Mouse (Mus musculus): ENCODE measurements at regions not wholly inside any gene's neighbourhood (a gene's known extent, or its start where the extent isn't known, plus 50 kb on each side); places are given as distances from the start of the nearest gene placed in this dataset.
A peak's percentile ranks its signal among the peaks of the same experiment; 100 is the strongest.
"Not testable (repeated sequence)": the region's sequence is repeated elsewhere in the genome, so short reads cannot be mapped to it uniquely, and the experiment has no call there.

GRCm38 (mm10) chr7:63998995-63999960 lies 60.6 kb upstream of the Klf13 start:
- peak overlapping the region; percentile 34; the same call in 1 of the 2 replicates for H3K9ac ChIP-seq (ENCODE audit: low read length)
- no peak overlapping the region for H3K4me2 ChIP-seq (ENCODE audit: low read depth, low read length)
- H3K4me3 ChIP-seq (ENCODE audit: low read length) = no peak overlapping the region
- peak overlapping the region; percentile 51 for H3K27ac ChIP-seq (ENCODE audit: low read length)
- H3K36me3 ChIP-seq (ENCODE audit: control insufficient read depth, insufficient read depth) = no peaks in the 10 kb centered on the region
- no peaks in the 10 kb centered on the region for H3K27me3 ChIP-seq (ENCODE audit: control insufficient read depth, insufficient read depth, low read length)
- 65% methylated on average over 6 of the region's 6 CpGs for WGBS
- H3K4me1 ChIP-seq (ENCODE audit: control insufficient read depth, insufficient read depth, low read length) = 0 out of 2 replicates have a peak, but pooled peaks cover 2% of the 10 kb centered on the region
- no peaks in the 10 kb centered on the region for H3K9me3 ChIP-seq (replicated peaks; ENCODE audit: control insufficient read depth, low read length)
- ATAC-seq (replicated peaks; ENCODE audit: extremely low read depth, insufficient read depth, low FRiP score) = peak; percentile 49

DNA sequence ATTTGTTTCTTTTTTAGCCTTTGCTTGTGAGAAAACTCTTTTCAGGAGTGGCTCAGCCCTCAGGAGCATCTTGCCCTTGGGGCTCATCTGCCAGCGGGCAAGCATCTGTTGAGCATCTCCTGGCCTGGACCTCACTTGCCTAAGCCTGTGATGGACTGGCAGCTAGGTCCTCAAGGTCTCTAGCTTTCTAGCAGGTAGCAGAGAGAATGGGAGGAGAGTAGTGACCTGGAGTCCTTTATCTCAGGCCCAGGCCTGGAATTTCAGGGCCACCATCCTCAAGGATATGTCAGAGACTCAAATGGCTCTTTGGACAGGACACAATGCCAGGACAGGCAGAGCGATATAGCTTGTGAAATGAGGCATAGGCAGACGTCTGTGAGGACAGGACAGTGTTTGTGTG lies 59.3 kb upstream of the Klf13 start:
- ATAC-seq (replicated peaks; ENCODE audit: extremely low read depth, insufficient read depth, low FRiP score) = no peak
- Histone ChIP-seq H3K9ac (ENCODE audit: low read length) (no peak overlapping the region), H3K4me1 (ENCODE audit: control insufficient read depth, insufficient read depth, low read length) (0 out of 2 replicates have a peak, but pooled peaks cover 2% of the 10 kb centered on the region), H3K4me2 (ENCODE audit: low read depth, low read length) (no peak overlapping the region), H3K27me3 (ENCODE audit: control insufficient read depth, insufficient read depth, low read length) (no peaks in the 10 kb centered on the region), H3K9me3 (replicated peaks; ENCODE audit: control insufficient read depth, low read length) (no peaks in the 10 kb centered on the region), H3K4me3 (ENCODE audit: low read length) (no peak overlapping the region), H3K27ac (ENCODE audit: low read length) (no peak overlapping the region), H3K36me3 (ENCODE audit: control insufficient read depth, insufficient read depth) (no peaks in the 10 kb centered on the region)
- 78% methylated on average over 3 of the region's 3 CpGs for WGBS

DNA sequence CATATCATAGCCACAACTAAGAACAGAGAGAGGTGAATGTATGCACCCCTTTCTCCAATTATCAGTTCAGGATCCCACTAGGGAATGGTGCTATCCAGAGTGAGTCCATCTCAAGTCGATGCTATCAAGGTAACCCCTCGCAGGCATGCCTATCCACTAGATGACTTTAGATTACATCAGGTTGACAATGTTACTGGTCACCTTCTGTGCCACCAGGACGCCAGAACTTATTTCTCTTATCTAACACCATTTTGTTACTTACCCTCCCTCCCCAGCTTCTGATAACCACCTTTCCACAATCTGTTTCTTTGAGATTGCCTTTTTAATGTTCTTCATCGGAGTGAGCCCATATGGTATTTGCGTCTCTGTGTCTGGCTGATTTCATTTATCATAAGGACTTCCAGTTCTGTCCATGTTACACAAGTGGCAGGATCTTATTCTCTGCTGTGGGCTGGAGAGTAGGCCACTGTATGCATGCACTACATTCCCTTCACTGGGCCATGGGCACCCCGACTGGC lies 57.9 kb upstream of the Klf13 start:
- H3K27ac ChIP-seq (ENCODE audit: low read length) = no peak overlapping the region
- 71% methylated on average over 6 of the region's 6 CpGs for WGBS
- peaks cover 2% of the 10 kb centered on the region; the same call in 1 of the 2 replicates for H3K4me1 ChIP-seq (ENCODE audit: control insufficient read depth, insufficient read depth, low read length)

DNA sequence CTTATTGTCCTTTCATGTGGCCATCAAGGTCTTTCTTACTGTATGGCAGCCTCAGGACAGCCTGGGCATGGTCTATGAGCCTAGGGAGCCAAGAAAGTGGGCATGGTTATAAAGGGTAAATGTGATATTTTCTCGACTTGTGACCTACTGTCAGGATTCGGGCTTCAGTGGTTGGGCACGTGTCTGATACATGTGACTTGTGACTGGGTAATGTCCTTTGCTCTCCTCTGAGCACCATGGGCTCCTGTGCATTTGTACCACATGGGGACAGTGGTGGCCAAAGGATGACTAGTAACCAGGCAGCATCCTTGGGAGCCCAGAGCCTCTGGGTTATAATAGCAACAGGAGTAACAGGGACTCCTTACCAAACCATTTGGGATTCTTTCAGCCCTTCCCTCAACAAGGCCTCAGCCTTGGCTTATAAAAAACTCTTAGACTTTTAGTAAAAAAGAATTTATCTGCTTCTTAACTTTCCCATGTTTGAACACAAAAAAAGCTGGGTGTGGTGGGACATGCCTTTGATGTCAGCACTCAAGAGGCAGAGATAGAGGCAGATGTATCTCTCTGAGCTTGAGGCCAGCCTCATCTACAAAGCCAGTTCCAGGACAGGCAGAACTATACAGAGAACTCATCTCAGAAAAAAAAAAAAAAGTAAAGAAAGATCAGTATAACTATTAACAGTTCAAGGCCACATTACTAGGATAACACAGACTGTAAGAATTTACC lies 56.7 kb upstream of the Klf13 start:
- H3K27ac ChIP-seq (ENCODE audit: low read length) = no peak overlapping the region
- 77% methylated on average over 3 of the region's 3 CpGs for WGBS
- no peak overlapping the region for H3K4me3 ChIP-seq (ENCODE audit: low read length)
- no peaks in the 10 kb centered on the region for H3K36me3 ChIP-seq (ENCODE audit: control insufficient read depth, insufficient read depth)
- H3K4me1 ChIP-seq (ENCODE audit: control insufficient read depth, insufficient read depth, low read length) = peaks cover 5% of the 10 kb centered on the region; the same call in 1 of the 2 replicates
- no peak overlapping the region for H3K9ac ChIP-seq (ENCODE audit: low read length)
- no peak overlapping the region for H3K4me2 ChIP-seq (ENCODE audit: low read depth, low read length)
- no peak for ATAC-seq (replicated peaks; ENCODE audit: extremely low read depth, insufficient read depth, low FRiP score)
- no peaks in the 10 kb centered on the region for H3K27me3 ChIP-seq (ENCODE audit: control insufficient read depth, insufficient read depth, low read length)
- H3K9me3 ChIP-seq (replicated peaks; ENCODE audit: control insufficient read depth, low read length) = no peaks in the 10 kb centered on the region

More for the DNA sequence above, 57.9 kb upstream of the Klf13 start:
- Histone ChIP-seq H3K27me3 (ENCODE audit: control insufficient read depth, insufficient read depth, low read length) (no peaks in the 10 kb centered on the region), H3K9ac (ENCODE audit: low read length) (no peak overlapping the region), H3K4me2 (ENCODE audit: low read depth, low read length) (no peak overlapping the region), H3K36me3 (ENCODE audit: control insufficient read depth, insufficient read depth) (no peaks in the 10 kb centered on the region), H3K4me3 (ENCODE audit: low read length) (no peak overlapping the region), H3K9me3 (replicated peaks; ENCODE audit: control insufficient read depth, low read length) (no peaks in the 10 kb centered on the region)
- ATAC-seq (replicated peaks; ENCODE audit: extremely low read depth, insufficient read depth, low FRiP score) = no peak

DNA sequence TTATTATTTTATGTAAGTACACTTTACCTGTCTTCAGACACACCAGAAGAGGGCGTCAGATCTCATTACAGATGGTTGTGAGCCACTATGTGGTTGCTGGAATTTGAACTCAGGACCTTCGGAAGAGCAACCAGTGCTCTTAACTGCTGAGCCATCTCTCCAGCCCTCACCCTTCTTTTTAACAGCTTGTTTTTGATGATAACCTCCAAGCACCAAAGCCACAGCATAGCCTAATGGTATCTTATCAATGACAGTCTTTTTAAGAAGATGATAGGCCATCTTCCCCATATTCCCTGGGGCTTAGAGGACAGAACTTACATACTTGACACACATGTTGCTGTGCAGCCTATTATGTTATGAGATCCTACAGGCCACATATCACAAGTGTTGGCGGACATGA lies 56.1 kb upstream of the Klf13 start:
- H3K4me2 ChIP-seq (ENCODE audit: low read depth, low read length); ATAC-seq (replicated peaks; ENCODE audit: extremely low read depth, insufficient read depth, low FRiP score); H3K36me3 ChIP-seq (ENCODE audit: control insufficient read depth, insufficient read depth); H3K4me1 ChIP-seq (ENCODE audit: control insufficient read depth, insufficient read depth, low read length); H3K4me3 ChIP-seq (ENCODE audit: low read length); H3K27me3 ChIP-seq (ENCODE audit: control insufficient read depth, insufficient read depth, low read length); H3K9ac ChIP-seq (ENCODE audit: low read length); H3K27ac ChIP-seq (ENCODE audit: low read length); H3K9me3 ChIP-seq (replicated peaks; ENCODE audit: control insufficient read depth, low read length): not testable (repeated sequence)
- WGBS = 76% methylated on average over 3 of the region's 3 CpGs

DNA sequence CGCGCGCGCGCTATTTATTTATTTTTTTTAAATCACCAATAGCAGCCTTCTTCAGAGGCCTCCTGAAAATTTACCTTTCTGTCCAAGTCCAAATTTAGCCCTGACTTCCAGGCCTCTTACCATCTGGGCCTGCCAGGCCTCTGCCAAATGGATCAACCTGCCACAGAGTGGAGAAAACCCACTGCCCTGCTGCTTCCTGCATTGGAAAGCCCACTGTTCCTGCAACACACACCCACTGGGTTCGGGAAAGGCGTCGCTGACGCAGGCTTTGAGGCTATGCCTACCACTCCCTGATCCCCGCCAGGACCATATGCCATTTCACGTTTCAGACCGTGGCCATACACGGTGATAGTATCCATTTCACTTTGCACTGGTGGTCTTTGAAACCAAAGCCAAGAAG lies 53.4 kb upstream of the Klf13 start:
- Histone ChIP-seq H3K9ac (ENCODE audit: low read length) (no peak overlapping the region), H3K27me3 (ENCODE audit: control insufficient read depth, insufficient read depth, low read length) (no peaks in the 10 kb centered on the region), H3K36me3 (ENCODE audit: control insufficient read depth, insufficient read depth) (no peaks in the 10 kb centered on the region), H3K4me2 (ENCODE audit: low read depth, low read length) (no peak overlapping the region), H3K27ac (ENCODE audit: low read length) (no peak overlapping the region), H3K4me3 (ENCODE audit: low read length) (no peak overlapping the region), H3K4me1 (ENCODE audit: control insufficient read depth, insufficient read depth, low read length) (peaks cover 3% of the 10 kb centered on the region; the same call in 1 of the 2 replicates), H3K9me3 (replicated peaks; ENCODE audit: control insufficient read depth, low read length) (no peaks in the 10 kb centered on the region)
- no peak for ATAC-seq (replicated peaks; ENCODE audit: extremely low read depth, insufficient read depth, low FRiP score)
- 94% methylated on average over 13 of the region's 13 CpGs for WGBS

- 79% methylated on average over 12 of the region's 12 CpGs for WGBS
Measured at GRCm38 (mm10) chr7:63991085-63992010, 52.6 kb upstream of the Klf13 start.

DNA sequence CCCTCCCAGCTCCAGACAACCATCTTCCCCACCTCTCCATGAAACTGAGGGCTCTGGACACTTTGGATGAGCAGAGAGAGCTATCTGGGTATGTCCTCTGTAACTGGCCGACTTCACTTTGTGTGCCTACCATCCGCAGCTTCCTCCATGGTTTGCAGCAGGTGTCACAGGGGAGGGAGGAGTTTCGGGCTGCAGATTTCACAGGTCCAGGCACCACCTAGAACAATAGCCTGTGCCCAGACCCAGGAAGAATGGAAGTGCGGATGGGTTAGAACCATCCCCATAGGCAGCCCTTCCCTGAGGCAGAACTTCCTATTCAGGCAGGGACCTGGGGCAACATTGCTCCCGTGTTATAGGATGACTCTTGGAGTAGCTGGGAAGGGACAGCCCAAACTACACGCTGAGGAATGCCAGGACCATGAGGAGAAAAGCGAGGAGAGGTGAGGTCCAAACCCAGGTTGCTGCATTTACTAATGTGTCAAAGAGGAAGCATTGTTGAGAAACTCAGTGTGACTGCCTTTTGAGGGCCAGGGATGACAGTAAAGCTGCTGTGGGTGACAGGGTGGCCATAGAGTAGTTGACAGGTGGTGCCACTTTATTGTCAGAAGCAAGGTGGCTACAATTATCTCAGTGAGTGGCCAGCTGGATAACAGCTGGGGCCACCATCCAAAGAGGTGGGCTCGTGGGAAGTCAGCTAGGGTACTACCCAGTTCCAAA lies 51.8 kb upstream of the Klf13 start:
- no peak for ATAC-seq (replicated peaks; ENCODE audit: extremely low read depth, insufficient read depth, low FRiP score)
- 73% methylated on average over 8 of the region's 8 CpGs for WGBS
- Histone ChIP-seq H3K27me3 (ENCODE audit: control insufficient read depth, insufficient read depth, low read length) (no peaks in the 10 kb centered on the region), H3K36me3 (ENCODE audit: control insufficient read depth, insufficient read depth) (no peaks in the 10 kb centered on the region), H3K4me1 (ENCODE audit: control insufficient read depth, insufficient read depth, low read length) (peaks cover 7% of the 10 kb centered on the region), H3K4me3 (ENCODE audit: low read length) (no peak overlapping the region), H3K9ac (ENCODE audit: low read length) (no peak overlapping the region), H3K4me2 (ENCODE audit: low read depth, low read length) (no peak overlapping the region), H3K27ac (ENCODE audit: low read length) (no peak overlapping the region), H3K9me3 (replicated peaks; ENCODE audit: control insufficient read depth, low read length) (no peaks in the 10 kb centered on the region)

More at GRCm38 (mm10) chr7:63991085-63992010, 52.6 kb upstream of the Klf13 start:
- no peaks in the 10 kb centered on the region for H3K27me3 ChIP-seq (ENCODE audit: control insufficient read depth, insufficient read depth, low read length)
- H3K27ac ChIP-seq (ENCODE audit: low read length) = peak overlapping the region; percentile 20; the same call in 1 of the 2 replicates
- no peak overlapping the region for H3K4me2 ChIP-seq (ENCODE audit: low read depth, low read length)
- no peak overlapping the region for H3K4me3 ChIP-seq (ENCODE audit: low read length)
- H3K9ac ChIP-seq (ENCODE audit: low read length) = no peak overlapping the region
- ATAC-seq (replicated peaks; ENCODE audit: extremely low read depth, insufficient read depth, low FRiP score) = 0 out of 2 replicates have a peak, but pooled peaks have one; percentile 22
- H3K4me1 ChIP-seq (ENCODE audit: control insufficient read depth, insufficient read depth, low read length) = peaks cover 7% of the 10 kb centered on the region
- no peaks in the 10 kb centered on the region for H3K9me3 ChIP-seq (replicated peaks; ENCODE audit: control insufficient read depth, low read length)
- no peaks in the 10 kb centered on the region for H3K36me3 ChIP-seq (ENCODE audit: control insufficient read depth, insufficient read depth)
